Mouse (Mus musculus): ENCODE measurements at regions not wholly inside any gene's neighbourhood (a gene's known extent, or its start where the extent isn't known, plus 50 kb on each side); places are given as distances from the start of the nearest gene placed in this dataset.

- no peak for ATAC-seq (ENCODE audit: low FRiP score, low read depth)
- H3K9me3 ChIP-seq: no peaks in the 10 kb centered on the region
- no peak overlapping the region for H3K9ac ChIP-seq
- no peak overlapping the region for H3K4me2 ChIP-seq (replicated peaks)
- H3K36me3 ChIP-seq: no peaks in the 10 kb centered on the region
- 80% methylated on average over 3 of the region's 3 CpGs for WGBS
- no peak overlapping the region for H3K27ac ChIP-seq
- H3K4me3 ChIP-seq: no peak overlapping the region
- H3K27me3 ChIP-seq: no peaks in the 10 kb centered on the region
- no peaks in the 10 kb centered on the region for H3K4me1 ChIP-seq
These were observed 105.7 kb upstream of the Gls start for GRCm38 (mm10) chr1:52338704-52339103.

- Histone ChIP-seq H3K4me3 (no peak overlapping the region), H3K27ac (no peak overlapping the region), H3K9ac (no peak overlapping the region), H3K36me3 (no peaks in the 10 kb centered on the region), H3K4me2 (replicated peaks) (no peak overlapping the region), H3K27me3 (no peaks in the 10 kb centered on the region), H3K9me3 (no peaks in the 10 kb centered on the region), H3K4me1 (no peaks in the 10 kb centered on the region)
- 82% methylated on average over 6 of the region's 6 CpGs for WGBS
- ATAC-seq (ENCODE audit: low FRiP score, low read depth): no peak
These were observed 105.2 kb upstream of the Gls start for GRCm38 (mm10) chr1:52338243-52338642.

GRCm38 (mm10) chr1:52336696-52337095 lies 103.7 kb upstream of the Gls start:
- 81% methylated on average over 3 of the region's 3 CpGs for WGBS
- H3K4me3 ChIP-seq: no peak overlapping the region
- no peak for ATAC-seq (ENCODE audit: low FRiP score, low read depth)
- H3K4me2 ChIP-seq (replicated peaks): no peak overlapping the region
- no peaks in the 10 kb centered on the region for H3K9me3 ChIP-seq
- H3K27ac ChIP-seq: no peak overlapping the region
- H3K9ac ChIP-seq: no peak overlapping the region
- no peaks in the 10 kb centered on the region for H3K27me3 ChIP-seq
- no peaks in the 10 kb centered on the region for H3K36me3 ChIP-seq
- H3K4me1 ChIP-seq: no peaks in the 10 kb centered on the region

- no peak for ATAC-seq (ENCODE audit: low FRiP score, low read depth)
- 59% methylated on average over 12 of the region's 12 CpGs for WGBS
- no peaks in the 10 kb centered on the region for H3K9me3 ChIP-seq
These were observed 99.0 kb upstream of the Gls start for GRCm38 (mm10) chr1:52332013-52332412.

GRCm38 (mm10) chr1:52331442-52331841 lies 98.4 kb upstream of the Gls start:
- H3K36me3 ChIP-seq: no peaks in the 10 kb centered on the region
- H3K9ac ChIP-seq: no peak overlapping the region
- no peak for ATAC-seq (ENCODE audit: low FRiP score, low read depth)
- 53% methylated on average over 4 of the region's 4 CpGs for WGBS
- no peaks in the 10 kb centered on the region for H3K4me1 ChIP-seq
- H3K4me2 ChIP-seq (replicated peaks): no peak overlapping the region
- H3K27me3 ChIP-seq: no peaks in the 10 kb centered on the region
- H3K27ac ChIP-seq: no peak overlapping the region
- H3K9me3 ChIP-seq: no peaks in the 10 kb centered on the region
- no peak overlapping the region for H3K4me3 ChIP-seq

More at GRCm38 (mm10) chr1:52332013-52332412, 99.0 kb upstream of the Gls start:
- Histone ChIP-seq H3K4me2 (replicated peaks) (no peak overlapping the region), H3K27ac (no peak overlapping the region), H3K36me3 (no peaks in the 10 kb centered on the region), H3K9ac (no peak overlapping the region), H3K27me3 (no peaks in the 10 kb centered on the region), H3K4me1 (no peaks in the 10 kb centered on the region), H3K4me3 (no peak overlapping the region)

GRCm38 (mm10) chr1:52330496-52330895 lies 97.5 kb upstream of the Gls start:
- ATAC-seq (ENCODE audit: low FRiP score, low read depth): no peak
- Histone ChIP-seq H3K4me3 (no peak overlapping the region), H3K9me3 (no peaks in the 10 kb centered on the region), H3K27me3 (no peaks in the 10 kb centered on the region), H3K4me1 (no peaks in the 10 kb centered on the region), H3K9ac (no peak overlapping the region), H3K36me3 (no peaks in the 10 kb centered on the region), H3K4me2 (replicated peaks) (no peak overlapping the region), H3K27ac (no peak overlapping the region)
- WGBS: 88% methylated on average over 6 of the region's 6 CpGs

- H3K27me3 ChIP-seq: no peaks in the 10 kb centered on the region
- H3K4me2 ChIP-seq (replicated peaks): no peak overlapping the region
- no peak overlapping the region for H3K27ac ChIP-seq
- no peaks in the 10 kb centered on the region for H3K9me3 ChIP-seq
- no peak overlapping the region for H3K4me3 ChIP-seq
- no peaks in the 10 kb centered on the region for H3K4me1 ChIP-seq
- no peak for ATAC-seq (ENCODE audit: low FRiP score, low read depth)
- H3K9ac ChIP-seq: no peak overlapping the region
- no peaks in the 10 kb centered on the region for H3K36me3 ChIP-seq
These were observed 95.5 kb upstream of the Gls start for GRCm38 (mm10) chr1:52328507-52328906.

GRCm38 (mm10) chr1:52324356-52324755 lies 91.3 kb upstream of the Gls start:
- Histone ChIP-seq H3K4me1 (no peaks in the 10 kb centered on the region), H3K4me2 (replicated peaks) (no peak overlapping the region), H3K36me3 (no peaks in the 10 kb centered on the region), H3K4me3 (no peak overlapping the region), H3K9me3 (no peaks in the 10 kb centered on the region), H3K27me3 (no peaks in the 10 kb centered on the region), H3K9ac (no peak overlapping the region), H3K27ac (no peak overlapping the region)
- WGBS: 80% methylated on average over 2 of the region's 2 CpGs
- no peak for ATAC-seq (ENCODE audit: low FRiP score, low read depth)

GRCm38 (mm10) chr1:52312076-52312633 lies 79.1 kb upstream of the Gls start:
- H3K9ac ChIP-seq: no peak overlapping the region
- 67% methylated on average over 3 of the region's 3 CpGs for WGBS
- H3K36me3 ChIP-seq: no peaks in the 10 kb centered on the region
- H3K27me3 ChIP-seq: no peaks in the 10 kb centered on the region
- H3K27ac ChIP-seq: no peak overlapping the region
- peaks cover 6% of the 10 kb centered on the region for H3K4me1 ChIP-seq
- no peak for ATAC-seq (ENCODE audit: low FRiP score, low read depth)
- no peak overlapping the region for H3K4me2 ChIP-seq (replicated peaks)
- no peaks in the 10 kb centered on the region for H3K9me3 ChIP-seq
- no peak overlapping the region for H3K4me3 ChIP-seq

GRCm38 (mm10) chr1:52306892-52307291 lies 73.9 kb upstream of the Gls start:
- Histone ChIP-seq H3K9me3 (no peaks in the 10 kb centered on the region), H3K36me3 (no peaks in the 10 kb centered on the region), H3K4me3 (no peak overlapping the region), H3K27me3 (no peaks in the 10 kb centered on the region), H3K27ac (no peak overlapping the region), H3K4me1 (peaks cover 16% of the 10 kb centered on the region), H3K4me2 (replicated peaks) (peak overlapping the region; percentile 19), H3K9ac (no peak overlapping the region)
- peak; percentile 55; the same call in 1 of the 2 replicates for ATAC-seq (ENCODE audit: low FRiP score, low read depth)
- 21% methylated on average over 6 of the region's 6 CpGs for WGBS

GRCm38 (mm10) chr1:52305679-52306632 lies 72.9 kb upstream of the Gls start:
- 58% methylated on average over 18 of the region's 18 CpGs for WGBS
- Histone ChIP-seq H3K36me3 (no peaks in the 10 kb centered on the region), H3K4me2 (replicated peaks) (no peak overlapping the region), H3K4me3 (no peak overlapping the region), H3K9ac (no peak overlapping the region), H3K27ac (peak overlapping the region; percentile 28; the same call in 1 of the 2 replicates), H3K9me3 (no peaks in the 10 kb centered on the region), H3K27me3 (no peaks in the 10 kb centered on the region), H3K4me1 (peaks cover 16% of the 10 kb centered on the region)
- ATAC-seq (ENCODE audit: low FRiP score, low read depth): 0 out of 2 replicates have a peak, but pooled peaks have one; percentile 9

- Histone ChIP-seq H3K36me3 (no peaks in the 10 kb centered on the region), H3K4me1 (peaks cover 10% of the 10 kb centered on the region), H3K27me3 (no peaks in the 10 kb centered on the region), H3K9ac (no peak overlapping the region), H3K27ac (no peak overlapping the region), H3K9me3 (no peaks in the 10 kb centered on the region), H3K4me3 (no peak overlapping the region), H3K4me2 (replicated peaks) (no peak overlapping the region)
- 9% methylated on average over 6 of the region's 6 CpGs for WGBS
- peak; percentile 60; the same call in 1 of the 2 replicates for ATAC-seq (ENCODE audit: low FRiP score, low read depth)
These were observed 69.5 kb upstream of the Gls start for GRCm38 (mm10) chr1:52302557-52302956.

All from limb, embryonic 13.5 days (tissue).